Mouse (Mus musculus) CD8-positive naive resting alpha-beta T cell, adult 2 months (primary cell): ENCODE results near the gene Nfatc2.

Source experiments
- DNase-seq, 2 experiments: peaks; one replicate each; pipeline ENCODE4 v3.0.0; 2022; ENCODE audit warnings: low read depth in 2 of 2, low spot score in 2 of 2

Gene Nfatc2

DNA sequence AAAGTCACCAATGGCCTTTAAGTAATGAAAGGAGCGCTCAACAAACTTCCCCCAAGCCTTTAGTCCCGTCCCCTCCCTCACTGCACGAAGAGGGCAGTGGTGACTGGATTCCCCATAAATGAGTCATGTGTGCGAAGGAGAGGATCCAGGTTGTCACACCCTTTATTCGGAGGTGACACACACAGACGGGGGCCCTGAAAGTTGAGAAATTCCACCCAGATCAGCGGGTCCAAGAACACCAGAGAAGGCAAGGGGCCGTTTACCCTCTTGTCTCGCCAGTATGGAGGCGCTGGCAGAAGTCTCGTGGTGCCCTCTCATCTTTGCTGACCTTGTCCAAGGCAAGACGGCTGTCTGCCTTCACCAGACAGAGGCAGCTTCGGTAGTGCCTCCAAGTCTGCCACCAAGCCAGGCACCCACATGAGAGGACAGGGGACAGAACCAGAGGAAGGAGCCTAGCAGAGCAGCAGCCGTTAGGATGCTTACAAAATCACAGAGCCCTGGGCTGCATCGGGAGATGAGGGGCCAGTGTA is 21.8 kb downstream of the Nfatc2 start:
- no peak for DNase-seq

DNA sequence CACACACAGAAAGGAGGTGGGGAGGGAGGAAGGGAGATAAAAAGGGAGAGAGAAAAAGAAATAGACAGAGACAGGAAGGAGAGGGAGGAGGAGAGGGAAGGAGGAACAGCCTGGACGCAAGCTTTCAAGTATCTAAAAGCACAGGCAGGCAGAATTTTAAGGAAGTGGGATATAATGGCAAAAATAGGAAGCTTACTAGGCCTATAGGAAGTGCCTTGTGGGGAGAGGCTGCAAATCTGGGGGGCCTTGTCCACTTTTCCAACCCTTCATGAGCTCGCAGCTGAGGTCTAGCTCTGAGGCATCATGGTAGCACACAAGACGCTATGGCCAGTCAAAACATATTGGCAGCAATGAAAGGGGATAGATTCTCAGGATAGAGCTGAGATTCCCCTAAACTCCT is 22.3 kb downstream of the Nfatc2 start:
- DNase-seq: no peak

DNA sequence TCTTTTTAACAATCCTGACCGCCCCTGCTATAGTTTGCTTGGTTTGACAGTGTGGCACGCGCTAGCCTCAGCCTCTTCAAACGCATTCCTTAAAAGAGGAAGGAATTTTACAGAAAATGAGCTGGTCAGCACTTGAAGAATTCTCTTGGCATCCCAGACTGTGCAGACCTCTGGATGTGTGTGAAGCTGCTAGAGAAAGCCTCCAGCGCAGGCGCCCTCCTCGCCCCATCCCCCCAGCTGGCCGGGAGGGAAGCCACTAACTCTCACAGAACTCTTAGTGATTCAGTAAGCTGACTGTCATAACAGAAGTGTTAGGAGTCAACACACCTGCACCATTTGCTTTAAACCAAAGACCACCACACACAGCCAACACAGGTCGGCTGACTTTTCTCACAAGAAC is 23.3 kb downstream of the Nfatc2 start:
- DNase-seq: no peak

DNA sequence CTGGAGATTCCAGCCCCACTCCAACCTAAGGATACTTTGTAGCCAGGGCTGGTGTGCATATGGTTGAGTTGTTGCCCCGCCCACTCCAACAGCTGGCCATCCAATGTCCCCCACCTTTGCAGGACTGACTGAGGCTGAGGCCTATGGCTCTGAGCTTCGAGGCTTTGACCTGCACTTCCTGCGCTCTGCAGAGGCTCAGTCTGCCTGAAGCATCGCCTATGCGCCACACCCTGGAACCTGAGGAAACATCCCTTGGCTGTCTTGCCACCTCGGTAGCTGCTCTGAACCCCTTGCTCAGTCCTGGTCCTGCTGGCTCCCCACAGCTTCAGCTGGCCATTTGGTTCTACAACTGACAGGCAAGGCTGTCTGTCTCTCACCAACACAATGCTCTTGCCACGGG is 24.1 kb downstream of the Nfatc2 start:
- no peak for DNase-seq

DNA sequence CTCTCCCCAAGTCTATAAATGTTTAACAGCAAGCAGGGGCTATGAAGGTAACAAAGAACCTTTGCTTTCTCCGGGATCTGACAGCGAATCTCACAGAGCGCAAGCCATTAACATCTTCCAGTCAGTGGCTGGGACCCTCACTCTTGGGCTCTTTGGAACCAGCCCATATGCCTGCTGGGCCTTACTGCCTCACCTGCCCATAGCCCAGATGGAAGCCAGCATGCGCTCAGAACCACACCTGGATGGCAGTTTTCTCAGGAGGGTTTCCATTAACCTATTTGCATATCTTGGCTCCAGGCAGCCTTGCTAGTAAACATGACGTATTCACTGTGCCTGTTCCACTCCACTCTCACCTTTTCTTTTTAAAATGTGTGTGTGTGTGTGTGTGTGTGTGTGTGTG is 25.6 kb downstream of the Nfatc2 start:
- DNase-seq: no peak

DNA sequence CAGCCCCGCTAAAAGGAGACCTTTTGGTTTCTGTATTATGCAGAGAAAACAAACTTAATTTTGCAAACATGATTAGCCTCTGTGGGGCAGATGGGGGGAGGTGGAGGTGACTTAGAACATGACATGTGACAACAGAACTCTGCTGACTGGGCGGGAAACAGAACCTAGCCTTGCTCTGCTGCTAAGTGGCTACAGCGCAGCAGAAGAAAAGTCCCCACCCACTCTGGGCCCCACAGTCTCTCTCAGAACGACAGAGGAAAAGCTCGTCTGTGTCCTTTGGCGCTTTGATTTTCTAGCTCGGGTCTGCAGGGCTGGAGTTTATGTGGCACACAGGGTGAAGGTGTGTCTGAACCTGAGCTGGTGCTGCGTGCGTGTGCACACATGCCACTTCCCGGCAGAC is 26.5 kb downstream of the Nfatc2 start:
- peak; percentile 32 to 33 for DNase-seq

DNA sequence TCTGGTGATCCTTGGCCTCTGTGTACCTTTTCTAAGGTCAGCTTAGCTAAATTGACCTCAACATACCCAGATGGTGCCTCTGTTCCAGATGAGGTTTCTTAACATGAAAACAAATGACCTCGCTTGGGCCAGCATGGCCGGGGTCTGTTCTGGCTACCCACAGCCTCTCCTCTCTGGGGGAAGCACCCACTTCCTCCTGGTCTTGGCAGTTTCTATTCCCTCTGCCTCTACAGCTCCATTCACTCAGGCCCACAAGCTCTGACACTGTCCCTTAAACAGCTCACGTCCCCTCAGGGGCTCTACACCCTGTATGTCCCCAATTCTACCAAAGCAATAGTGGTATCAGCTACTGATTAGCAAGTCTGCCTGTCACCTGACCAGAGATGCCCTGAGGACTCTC is 27.6 kb downstream of the Nfatc2 start:
- DNase-seq: no peak

DNA sequence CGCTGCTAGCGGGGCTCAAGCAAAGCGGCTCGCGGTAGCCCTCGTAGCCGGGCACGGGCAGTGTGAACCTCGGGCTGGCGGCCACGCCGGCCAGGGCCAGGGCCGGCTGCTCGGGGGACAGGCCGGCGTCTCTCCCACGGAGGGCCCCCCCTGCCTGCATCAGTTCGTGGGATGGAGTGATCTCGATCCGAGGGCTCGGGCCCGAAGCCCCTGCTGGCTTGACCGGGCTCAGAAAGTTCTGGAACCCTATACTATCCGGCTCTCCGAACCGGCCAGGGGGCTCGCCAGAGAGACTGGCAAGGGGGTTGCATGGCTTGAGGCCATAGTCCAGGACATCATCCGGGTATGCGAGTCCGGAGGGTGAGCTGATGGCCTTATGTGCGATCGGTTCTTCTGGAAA is 30.2 kb downstream of the Nfatc2 start:
- no peak for DNase-seq

DNA sequence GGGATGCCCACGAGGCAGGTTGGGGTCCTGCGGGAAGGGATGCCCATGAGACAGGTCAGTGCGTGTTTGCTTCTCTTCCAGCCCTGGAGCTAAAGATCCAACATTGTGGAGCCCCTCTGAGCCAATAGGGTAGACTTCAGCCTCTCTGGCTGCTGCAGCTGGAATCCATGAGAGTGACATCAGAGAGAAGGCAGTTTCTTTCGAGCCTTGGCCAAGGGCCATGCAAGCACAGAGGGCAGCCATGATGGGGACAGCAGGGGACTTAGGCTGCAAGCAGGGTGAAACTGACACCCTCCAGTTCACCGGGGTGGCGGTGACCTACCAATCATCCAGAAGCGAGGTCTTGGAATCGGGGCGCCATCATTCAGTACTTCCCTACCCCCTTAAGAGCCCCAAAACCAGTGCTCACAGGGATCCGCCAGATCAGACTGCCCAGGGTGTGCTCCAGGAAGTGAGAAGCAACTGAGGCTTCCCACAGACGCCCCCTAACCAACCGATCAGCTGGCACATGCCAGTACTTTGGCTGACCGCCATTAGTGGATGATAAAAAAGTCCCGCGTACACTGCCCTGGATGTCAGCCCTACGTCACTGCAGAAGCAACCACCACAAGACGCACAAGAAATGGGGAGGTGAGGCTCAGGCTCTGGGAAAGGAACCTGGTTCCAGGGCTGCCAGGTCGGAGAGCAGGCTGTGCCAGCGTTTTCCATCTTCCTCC is 35.8 kb downstream of the Nfatc2 start:
- no peak for DNase-seq

DNA sequence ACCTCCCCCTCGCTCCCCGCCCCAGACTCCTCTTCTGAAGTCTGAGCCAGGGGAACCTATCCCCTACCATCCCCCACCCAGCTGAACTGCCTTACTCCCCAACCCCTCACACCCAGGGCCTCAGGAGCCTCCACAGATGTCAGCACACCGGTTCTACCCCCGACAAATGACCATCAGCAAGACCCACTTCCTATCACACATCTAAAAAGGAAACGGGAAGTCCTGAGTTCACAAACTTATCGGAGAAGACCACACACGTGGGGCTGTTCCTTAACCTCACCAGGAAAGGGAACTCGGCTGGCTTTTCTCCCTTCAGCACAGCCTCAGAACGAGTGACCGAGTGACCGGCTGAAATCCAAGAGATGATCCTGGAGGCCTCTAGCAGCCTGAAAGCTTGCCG is 38.3 kb downstream of the Nfatc2 start:
- DNase-seq: no peak

DNA sequence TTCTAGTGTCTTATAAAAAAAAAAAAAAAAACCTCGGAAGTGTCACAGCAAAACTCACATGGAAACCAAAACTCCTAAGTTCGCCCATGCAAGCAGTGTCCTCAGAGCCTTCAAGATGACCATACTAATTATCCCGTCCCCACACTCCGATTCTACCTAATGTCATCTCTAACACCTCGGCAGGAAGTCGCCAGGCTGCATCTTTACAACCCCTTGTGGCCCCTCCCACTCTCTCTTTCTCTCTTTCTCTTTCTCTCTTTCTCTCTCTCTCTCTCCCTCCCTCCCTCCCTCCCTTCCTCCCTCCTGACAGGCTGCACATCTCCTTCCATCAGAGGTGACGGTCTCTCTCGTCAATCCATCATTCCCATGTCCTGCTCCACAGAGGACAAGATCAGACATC is 44.4 kb downstream of the Nfatc2 start:
- DNase-seq: no peak

DNA sequence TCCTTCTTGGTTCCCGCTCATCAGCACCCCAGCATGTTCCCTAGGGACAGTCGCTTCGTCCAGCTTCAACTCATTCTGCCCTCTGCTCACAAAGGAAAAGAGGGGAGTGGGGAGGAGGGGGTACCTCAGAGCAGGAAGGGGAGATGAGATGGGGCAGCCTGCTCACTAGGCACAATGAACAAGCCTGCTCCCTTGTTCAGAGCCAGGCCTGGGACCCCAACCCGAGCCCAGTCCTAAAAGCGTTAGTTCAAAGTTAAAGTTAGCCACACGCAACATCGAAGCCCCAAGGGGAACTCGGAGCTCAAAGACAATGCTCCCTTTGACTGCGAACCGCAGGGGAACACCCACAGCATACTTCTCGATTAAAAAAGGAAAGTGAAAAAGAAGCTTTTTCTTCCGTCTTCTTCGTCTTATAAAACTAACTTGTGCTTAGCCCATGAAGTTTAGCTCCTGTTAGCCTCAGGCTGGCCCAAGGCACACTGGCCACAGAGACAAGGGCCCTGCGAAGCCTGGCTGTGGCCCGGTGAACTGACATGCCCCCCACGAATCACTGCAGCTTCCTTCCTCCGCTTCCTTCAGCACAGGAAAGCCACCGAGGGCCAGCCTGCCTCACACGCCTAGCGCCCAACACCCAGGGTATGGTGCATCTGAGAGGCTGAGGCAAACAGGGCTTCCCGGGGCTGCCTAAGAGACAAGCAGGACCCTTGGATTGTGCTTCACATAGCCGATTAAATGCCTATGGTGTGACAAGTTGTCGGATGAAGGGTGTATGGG is 45.4 kb downstream of the Nfatc2 start:
- DNase-seq: peak; percentile 30 to 31

DNA sequence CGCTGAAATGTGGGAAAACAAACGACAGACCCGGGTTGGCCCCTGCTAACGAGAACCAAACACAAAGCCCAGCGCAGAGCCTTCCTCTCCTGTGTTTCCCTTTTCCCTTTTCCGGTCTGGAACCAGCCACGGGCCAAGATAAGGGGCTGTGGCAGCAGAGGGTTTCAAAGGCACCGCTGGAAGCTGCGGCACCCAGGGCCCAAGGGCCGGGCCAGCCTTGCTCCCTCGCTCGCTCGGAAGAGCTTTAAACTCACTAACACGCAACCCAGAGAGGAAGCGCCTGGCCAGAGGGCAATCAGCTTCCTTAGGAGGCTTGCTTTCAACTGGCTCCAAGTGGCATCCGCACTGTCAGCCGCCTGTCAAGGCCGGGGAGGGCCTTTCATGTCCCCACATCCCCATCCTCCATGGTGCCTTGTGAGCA is 47.9 kb downstream of the Nfatc2 start:
- peak; percentile 11 to 40 for DNase-seq

DNA sequence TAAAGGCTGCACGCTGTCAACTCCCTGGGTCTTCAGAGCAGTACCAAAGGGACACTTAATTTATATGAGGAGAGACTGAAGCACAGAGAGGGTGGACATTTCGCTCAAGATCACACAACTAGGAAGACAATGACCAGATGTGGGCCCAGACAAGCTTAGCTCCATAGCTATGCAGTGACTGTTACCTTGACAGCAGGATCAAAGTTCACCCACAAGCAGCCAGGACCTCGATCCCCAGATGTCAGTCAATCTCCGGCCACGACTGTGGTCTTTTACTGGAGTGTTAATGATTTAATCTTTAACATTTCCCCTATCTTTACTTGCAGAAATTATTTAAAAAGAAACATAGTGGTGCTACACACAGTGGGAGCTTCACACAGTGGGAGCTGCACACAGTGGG is 49.1 kb downstream of the Nfatc2 start:
- DNase-seq: no peak

DNA sequence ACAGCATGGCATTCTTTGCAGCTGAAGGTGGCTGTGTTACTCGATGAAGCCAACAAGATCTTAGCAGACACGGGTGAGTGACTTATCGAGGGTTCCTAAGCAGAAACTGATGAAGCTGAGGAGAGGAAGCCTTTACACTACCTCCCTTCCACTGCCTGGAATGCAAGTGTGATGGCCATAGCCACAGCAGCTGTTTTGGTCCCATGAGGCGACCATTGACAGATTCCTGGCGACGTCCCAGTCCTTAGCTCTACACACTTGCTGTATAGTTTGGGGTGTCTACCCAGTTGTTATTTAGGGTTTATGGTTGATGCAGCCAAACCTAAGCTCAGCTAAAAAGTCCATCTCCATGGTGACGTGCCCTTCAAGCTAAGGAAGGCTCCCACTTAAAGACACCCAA is 50.2 kb downstream of the Nfatc2 start:
- no peak for DNase-seq

DNA sequence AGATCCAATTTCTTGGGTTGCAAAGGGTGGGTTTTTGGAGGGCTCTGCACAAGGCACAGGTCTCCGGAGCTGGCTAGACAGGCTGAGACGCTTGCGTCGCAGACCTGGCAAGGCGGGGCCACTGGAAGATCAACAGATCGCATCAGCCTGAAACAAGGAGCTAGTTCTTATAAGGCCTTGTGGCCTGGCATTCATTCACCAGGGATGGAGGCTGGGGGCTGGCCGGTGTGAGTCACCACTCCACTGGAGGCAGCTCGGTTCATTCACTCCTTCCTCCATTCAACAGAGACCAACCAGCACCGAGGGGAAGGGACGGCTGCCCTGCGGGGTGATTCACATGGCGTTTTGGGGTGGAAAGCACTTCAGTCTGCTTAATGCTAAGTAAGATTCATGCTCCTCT is 52.1 kb downstream of the Nfatc2 start:
- no peak for DNase-seq

DNA sequence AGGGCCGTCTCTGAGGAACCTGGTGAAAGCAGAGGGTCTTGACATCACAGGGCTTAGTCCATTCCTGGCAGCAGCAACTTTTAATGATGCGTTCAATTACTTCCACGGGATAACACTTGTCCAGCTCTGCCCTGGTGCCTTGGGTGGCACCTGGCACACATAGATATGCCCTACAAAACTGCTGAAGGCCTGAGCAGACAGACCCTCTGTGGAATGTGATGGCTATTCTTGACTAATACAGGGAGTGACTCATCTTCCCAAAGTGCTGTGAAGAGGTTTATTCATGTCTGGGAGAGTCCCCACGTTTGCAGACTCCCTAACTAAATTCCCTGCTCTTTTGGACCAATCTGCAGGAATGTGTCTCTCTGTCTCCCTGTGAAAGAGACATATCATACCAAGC is 53.4 kb downstream of the Nfatc2 start:
- DNase-seq: no peak

DNA sequence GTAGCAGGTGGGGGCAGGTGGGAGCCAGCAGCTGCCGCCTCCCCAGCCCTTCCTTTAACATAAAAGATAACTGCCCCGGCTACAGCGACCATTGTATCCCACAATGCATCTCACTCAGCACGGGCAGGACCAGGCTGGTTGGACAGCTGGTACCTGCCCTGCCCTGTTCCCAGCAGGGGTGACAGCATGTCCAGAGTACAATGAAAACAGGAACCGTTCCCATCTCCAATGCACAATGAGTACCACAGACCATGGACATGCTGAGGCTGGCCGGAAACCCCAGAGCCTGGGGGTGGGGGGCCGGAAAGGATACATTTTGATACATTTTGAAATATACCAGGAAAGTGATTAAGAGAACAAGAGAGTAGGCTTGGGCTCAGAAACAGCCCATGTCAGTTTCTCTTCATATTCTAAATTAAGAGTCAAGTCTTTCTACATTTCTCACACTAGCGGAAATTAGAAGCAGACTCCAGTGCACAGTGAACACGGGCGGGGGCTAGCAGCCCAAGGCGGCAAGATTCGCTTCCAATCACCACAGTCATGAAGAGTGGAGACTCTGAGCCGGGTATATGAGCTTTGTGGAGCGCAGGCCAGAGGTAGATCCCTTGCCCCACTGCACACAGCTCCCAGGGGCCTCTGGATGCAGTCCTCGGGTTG is 55.4 kb downstream of the Nfatc2 start:
- no peak for DNase-seq

DNA sequence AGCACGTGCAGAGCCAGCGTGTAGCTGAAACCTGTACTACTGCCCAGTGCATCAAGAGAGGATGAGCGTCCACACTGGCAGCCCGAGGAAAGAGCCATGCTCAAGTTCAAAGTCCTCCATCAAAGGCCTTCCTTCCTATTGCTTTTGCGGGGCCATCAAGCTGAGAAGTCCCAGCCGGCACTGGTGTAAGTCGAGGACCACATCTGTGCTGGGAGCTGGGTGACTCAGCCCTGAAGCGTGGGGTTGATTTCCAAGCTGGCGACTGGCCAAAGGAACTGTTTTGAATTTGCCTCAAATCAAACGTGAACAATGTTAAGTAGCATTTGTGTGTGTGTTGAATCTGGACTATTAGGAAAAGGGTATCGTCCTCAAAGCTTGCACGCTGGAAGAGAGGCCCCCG is 57.4 kb downstream of the Nfatc2 start:
- DNase-seq: no peak

DNA sequence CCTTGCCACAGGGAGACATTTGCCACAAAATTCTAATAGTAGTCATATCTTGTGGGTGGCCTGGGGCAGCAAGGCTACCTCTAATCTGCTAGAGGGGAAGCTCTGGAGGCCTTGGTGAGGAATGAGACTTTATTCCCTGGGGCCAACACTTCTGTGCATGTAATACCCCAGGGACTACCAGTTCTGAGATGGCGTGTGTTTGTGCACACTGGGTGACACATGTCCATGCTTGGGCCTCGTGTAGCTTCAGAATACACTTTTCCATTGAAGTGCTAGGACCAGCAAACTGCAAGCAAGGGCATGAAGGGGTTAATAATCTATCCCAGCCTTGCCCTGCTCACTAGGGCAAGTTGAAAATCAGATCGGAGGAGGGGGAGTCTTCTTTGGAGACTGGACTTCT is 58.4 kb downstream of the Nfatc2 start:
- DNase-seq: no peak

DNA sequence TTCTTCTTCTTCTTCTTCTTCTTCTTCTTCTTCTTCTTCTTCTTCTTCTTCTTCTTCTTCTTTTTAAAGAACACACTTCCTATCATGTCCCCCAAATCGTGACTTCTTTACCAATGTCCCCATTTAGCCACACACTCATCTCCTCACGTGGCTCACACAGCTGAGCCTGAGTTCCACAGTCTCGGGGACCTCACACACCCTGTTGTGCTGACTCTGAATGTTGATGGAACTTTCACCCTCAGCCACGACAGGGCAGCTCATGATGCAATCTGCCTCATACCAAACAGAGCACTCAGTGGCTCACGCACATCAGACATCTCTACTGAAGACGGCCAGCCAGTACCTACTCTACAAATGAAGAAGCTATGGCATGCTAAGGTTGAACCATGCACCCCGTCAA is 60.2 kb downstream of the Nfatc2 start:
- no peak for DNase-seq

DNA sequence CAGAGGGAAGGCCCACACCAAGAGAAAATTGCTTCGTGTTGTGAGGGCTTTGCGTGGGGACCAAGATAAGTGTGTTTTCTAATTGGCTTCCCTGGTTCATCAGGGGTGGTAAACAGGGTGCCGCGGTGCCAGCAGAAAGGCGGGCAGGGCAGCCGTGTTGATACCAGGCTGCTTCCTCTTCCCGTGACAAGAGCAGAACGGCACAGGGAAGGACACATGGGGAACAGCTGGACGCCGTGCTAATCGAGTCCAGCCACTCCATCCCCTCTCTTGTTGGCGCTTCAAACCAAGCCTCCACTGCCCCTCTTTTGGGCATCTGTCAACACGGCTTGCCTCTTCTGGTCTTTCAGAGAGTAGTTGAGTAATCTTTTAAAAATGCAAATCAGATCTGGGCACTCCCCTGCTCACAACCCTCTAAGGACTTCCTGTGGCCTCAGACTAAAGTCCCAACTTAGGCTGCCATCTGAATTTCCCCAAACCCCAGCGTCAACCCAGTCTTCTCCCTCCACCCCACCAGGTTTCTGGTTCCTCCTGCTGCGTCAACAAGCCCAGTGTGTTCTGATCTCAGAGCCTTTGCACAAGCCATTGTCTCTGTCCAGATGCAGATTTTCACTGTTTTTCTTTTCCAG is 61.7 kb downstream of the Nfatc2 start:
- no peak for DNase-seq
